Mouse (Mus musculus) megakaryocyte-erythroid progenitor cell, adult 5-6 weeks (primary cell): Measurements from ENCODE around the gene Rnf133. TPM values are rescaled to one million over a fixed set of nuclear protein-coding genes. Genes with fewer than 3 reads are reported as not detected.

ENCODE experiments used
- ATAC-seq: replicated peaks from 2 replicates; pipeline ENCODE4 v1.8.0; 2016; ENCODE audit warnings: mild to moderate bottlenecking, inconsistent platforms; ENCODE audit not compliant: severe bottlenecking, poor library complexity, low FRiP score, low TSS enrichment
- total RNA-seq, 2 experiments: library from RNA; stranded (forward) in 1 of 2; stranded (reverse) in 1 of 2; fragments of 200-1000, 215-1000 nt in 1 of 2; fragments of >200 nt in 1 of 2; fragmentation: Nextera tagmentation in 1 of 2; gene quantifications; 2 replicates each; pipeline ENCODE4 v1.2.3; 2014 to 2017

Rnf133 gene
- total RNA-seq (2014; fragmentation: Nextera tagmentation), result not detected in 2 replicates
- total RNA-seq (2017), result not detected in 2 replicates

DNA sequence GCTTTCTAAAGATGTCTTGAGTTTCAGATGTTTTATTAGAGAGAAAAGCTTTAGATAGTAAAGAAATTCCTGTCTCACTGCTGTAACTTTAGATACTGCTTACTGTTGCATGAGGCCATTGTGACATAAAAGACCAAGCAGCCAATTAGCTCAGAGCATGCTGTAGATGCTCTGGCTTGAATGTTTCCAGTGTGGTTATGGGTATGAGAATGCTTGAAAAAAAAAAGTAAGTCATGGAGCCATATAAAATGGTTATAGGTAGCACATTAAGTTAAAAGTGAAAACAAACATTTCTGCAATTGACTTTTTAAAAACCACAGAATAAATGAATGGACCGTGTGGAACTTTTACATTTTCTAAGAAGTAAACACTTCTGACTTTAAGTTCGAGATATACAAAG, at the start of gene Rnf133:
TSS of gene Rnf133 (minus strand) at position 101 of the 400 bp plus-strand sequence.
- ATAC-seq, result no peak

DNA sequence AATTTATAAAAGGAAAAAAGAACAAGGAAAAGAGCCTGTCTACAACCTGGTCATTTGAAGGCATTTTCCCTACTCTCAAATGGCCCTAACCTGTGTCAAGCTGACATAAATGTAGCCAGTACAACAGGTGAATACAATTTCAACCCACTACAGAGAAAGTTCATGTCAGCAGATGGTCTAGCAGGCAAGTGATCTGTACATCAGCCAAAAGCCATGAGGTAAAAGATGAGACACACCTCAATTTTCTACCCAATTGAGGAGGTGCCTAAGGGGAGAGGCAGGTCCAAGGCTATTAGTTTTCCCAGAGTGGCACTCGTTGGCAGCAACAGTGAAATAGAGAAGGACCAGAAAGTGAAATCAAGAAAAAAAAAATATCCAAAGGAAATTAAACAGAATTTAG, 28.1 kb upstream of the Rnf133 start:
- no peak for ATAC-seq

DNA sequence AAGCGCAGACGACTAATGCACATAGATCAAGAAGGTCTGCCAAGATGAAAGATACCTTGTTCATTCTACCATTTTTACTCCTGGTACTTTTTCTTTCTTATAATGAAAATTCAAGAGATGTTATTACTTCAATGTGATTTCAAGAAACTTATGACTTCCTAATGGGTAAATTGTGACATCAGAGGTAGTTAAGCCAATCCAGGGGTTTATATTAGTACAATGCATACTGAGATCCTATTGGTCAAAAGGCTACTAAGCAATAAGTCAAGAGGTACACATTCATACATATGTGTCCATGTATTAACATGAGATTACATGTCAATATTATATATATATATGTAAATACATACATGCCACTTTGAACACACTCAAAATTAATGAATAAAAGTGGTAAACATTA, 4.9 kb upstream of the Rnf133 start, which contains the start of gene Rnf148:
TSS of gene Rnf148 (minus strand) at position 101 of the 400 bp plus-strand sequence.
- no peak for ATAC-seq

DNA sequence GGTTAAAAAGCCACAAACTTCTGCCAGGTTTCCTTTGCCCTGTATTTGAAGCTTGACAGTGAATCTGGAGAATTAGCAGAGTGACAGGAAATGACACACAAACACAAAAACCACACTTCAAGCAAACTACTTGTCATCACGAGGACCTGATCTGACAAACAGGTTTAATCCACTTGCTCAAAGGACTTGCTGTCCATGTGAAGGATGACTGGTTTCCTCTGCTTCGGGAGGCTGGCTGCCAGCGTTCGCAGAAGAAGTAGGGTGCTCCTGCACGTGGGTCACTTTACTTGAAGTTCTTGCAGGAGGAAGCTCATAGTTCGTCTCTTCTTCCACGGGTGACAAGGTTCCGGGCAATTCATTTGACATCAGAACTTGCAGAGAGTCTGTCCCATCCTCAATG, 1.4 kb downstream of the Rnf133 start:
- ATAC-seq, result no peak

DNA sequence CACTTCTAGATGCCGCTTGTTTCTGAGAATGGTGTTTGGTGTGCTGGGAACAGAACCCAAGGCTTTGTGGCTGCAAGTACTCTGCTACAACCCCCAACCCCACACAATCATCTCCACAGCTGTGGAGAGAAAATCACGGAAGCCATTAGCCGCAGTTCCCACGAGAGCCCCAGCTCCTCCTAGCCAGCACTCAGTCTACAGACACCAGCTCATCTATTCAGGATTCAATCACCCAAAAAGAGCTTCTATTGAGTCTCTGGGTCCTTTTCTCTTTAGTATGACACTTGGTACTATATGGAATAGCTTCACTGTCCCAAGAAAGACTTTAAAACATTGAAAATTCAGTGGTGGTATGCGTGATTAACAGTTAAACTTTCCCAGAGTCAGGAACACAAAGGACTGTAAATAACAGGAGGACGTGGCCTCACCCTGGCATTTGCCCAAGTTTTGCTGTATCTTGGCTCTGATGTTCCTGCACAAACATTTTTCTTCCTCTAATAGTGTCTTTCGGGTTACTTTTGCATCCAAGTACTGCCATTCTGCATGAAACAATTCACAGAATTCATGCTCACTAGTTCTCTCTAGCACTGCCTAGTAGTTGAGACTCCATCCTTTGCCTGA, 2.4 kb downstream of the Rnf133 start:
- ATAC-seq, result no peak

DNA sequence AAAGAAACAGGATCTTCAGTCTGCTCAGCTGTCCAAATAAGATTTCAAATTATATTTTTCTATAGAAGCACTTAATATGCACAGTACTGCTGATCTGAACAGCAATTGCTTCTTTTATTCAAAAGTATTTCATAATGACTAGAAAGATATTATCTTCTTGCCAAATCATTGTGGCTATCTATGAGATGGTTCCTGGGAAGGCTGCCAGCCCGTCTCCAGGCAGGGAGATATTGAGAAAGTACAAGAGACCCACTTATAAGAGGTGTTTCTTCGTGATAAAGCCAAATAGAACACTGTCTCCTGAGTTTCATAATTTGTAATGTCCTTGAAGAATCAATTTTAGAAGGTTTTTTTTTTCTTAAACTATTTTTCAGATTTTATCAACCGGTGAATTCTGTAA, 13.0 kb downstream of the Rnf133 start:
- no peak for ATAC-seq

DNA sequence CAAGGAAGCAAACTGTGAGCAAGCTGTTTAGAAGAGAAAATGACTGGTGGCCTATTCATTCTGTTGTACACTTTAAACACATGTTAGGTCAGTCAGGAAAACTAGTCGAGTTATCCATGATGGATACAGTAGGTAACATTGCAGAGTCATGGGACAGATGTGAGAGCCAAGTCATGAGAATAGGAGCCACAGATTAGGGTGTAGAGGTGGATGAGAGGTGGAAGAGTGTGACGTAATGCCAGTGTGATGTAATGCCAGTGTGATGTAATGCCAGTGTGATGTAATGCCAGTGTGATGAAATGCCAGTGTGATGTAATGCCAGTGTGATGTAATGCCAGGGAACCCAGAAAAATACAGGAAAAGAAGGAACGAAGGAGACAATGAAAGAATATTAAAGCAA, 14.9 kb downstream of the Rnf133 start:
- no peak for ATAC-seq

DNA sequence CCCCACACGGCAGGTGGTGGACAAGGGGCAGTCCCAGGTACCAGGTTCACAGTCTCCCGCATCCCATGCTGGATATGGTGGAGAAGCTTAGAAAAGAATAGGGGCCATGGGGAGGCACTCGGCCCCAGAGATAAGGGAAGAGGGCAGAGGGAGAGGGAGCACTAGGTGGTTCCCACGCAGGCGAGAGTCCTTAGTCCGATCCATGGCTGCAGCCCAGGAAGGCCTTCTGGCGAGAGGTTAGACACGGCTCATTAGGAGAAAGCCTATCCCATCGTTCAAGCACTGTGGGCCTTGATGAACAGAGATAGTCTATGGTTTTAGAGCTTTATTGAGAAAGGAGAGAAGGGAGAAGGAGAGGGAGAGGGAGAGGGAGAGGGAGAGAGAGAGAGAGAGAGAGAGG, 16.1 kb downstream of the Rnf133 start:
- ATAC-seq, result no peak

DNA sequence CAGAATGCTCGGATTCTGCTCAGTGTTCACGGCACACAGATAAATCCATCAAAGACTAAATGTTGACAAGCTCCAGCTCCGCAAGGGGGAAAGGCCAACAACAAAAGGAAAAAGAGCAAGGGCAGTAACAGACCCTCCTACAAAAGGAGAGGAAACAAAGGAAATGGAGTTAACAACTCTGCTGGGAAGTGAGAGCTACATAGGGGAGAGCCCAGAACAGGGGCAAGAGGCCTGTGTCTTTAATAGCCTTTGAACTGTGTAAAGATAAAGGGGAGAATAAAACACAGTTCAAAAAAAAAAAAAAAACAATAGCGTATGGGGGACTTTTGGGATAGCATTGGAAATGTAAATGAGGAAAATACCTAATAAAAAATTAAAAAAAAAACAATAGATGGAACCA, 19.6 kb downstream of the Rnf133 start:
- no peak for ATAC-seq

Other genes with a start within 250 kb of the Rnf133 start
- not detected in 2 replicates for gene Rnf148, start 4.8 kb upstream of the Rnf133 start, total RNA-seq (2014; fragmentation: Nextera tagmentation)
- not detected in 2 replicates for gene Rnf148, start 4.8 kb upstream of the Rnf133 start, total RNA-seq (2017)
- 0.31 TPM in 1 of 2 replicates, not detected in the other for gene Cadps2, start 189.1 kb upstream of the Rnf133 start, total RNA-seq (2014; fragmentation: Nextera tagmentation)
- 0.14 and 0.23 TPM in 2 replicates for gene Cadps2, start 189.1 kb upstream of the Rnf133 start, total RNA-seq (2017)